Mouse (Mus musculus) ES-E14 (cell line): ENCODE measurements around the gene Aak1.

Experiments
- CHD2 ChIP-seq: IDR thresholded peaks from 2 replicates; pipeline ENCODE4 v1.6.1; 2014; ENCODE audit warnings: mild to moderate bottlenecking, low read depth, low read length, inconsistent platforms
- HCFC1 ChIP-seq: IDR thresholded peaks from 2 replicates; pipeline ENCODE4 v1.6.1; 2012; ENCODE audit warnings: low read length, inconsistent platforms, borderline replicate concordance; ENCODE audit not compliant: insufficient read depth
- MAFK ChIP-seq: IDR thresholded peaks from 2 replicates; pipeline ENCODE4 v1.6.1; 2014; ENCODE audit warnings: mild to moderate bottlenecking, low read depth, low read length, inconsistent platforms; ENCODE audit not compliant: insufficient read depth
- ZC3H11A ChIP-seq: IDR thresholded peaks from 2 replicates; pipeline ENCODE4 v1.6.1; 2012; ENCODE audit warnings: low read depth, mild to moderate bottlenecking, inconsistent platforms, low read length, borderline replicate concordance

DNA sequence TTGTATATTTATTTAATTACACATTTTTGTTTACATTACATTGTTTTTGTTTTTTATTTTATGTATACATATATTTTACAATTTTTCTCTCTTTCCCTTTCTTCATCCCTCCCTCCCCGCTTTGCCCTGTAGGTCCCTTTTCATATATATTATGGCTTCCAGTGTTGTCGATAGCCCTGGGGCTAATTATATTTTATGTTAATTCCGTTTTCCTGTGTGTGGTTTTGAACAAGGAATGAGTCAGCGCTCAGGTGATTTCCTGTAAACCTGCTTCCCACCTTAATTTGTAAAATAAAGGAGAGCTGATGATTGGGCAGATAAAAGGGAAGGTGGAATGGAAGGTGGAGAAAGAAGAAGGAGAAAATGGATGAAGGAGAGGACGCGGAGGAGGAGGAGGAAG, 159.6 kb downstream of the Aak1 start, which contains the start of gene Nfu1:
- no peak for TF ChIP-seq MAFK
- TF ChIP-seq HCFC1: no peak
- TF ChIP-seq ZC3H11A: no peak
- no peak for TF ChIP-seq CHD2
